Mouse (Mus musculus): ENCODE measurements around the gene Gm20458. TPM values are rescaled to one million over a fixed set of nuclear protein-coding genes. Genes with fewer than 3 reads are reported as not detected.

Gene Gm20458
- polyA plus RNA-seq, 1 experiment = 7.4 TPM

DNA sequence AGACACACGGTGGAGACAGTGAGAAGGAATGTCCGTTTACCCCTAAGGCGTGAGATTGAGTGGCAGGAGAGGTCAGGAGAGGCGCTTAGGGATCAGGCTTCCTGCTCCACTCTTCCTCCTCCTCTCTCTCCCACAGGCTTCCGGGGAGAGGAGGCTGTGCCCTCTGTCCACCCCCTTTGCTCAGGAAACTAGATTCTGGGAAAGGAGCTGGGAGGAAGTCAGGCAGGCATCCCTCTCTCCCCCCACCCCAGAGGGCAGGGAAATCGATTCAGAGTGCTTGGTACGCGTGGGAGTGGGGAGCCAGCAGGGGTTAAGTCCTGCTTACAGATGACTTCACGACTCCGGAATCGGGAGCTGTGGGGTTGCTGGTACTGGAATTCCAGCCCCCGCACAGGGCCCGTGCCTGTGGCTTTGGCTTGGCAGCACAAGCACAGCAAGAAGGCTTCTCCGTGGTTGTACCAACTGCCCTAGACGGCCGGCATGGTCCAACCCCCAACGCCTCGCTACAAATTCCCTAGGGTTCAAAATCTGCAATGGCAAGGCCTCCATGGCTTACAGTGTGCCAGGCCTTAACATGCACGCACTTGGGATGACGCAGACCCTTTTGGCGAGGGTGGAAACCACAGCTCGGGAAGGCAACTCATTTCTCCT is 28.1 kb upstream of the Gm20458 start:
- TF ChIP-seq CTCF (IDR thresholded peaks at IDR 0.05; ENCODE audit: extremely low read depth, insufficient read depth, low read length) (no peak), POLR2A (IDR thresholded peaks at IDR 0.05; ENCODE audit: extremely low read depth, insufficient read depth, low read length) (no peak)
- no peaks in the 10 kb centered on the region for H3K4me1 ChIP-seq (ENCODE audit: control insufficient read depth, insufficient read depth, low read length)
- no peak overlapping the region for H3K4me3 ChIP-seq (ENCODE audit: insufficient read depth, low read length)
- 0 out of 2 replicates have a peak overlapping the region, but pooled peaks have one; percentile 25 for H3K27ac ChIP-seq (ENCODE audit: insufficient read depth, low read length)

DNA sequence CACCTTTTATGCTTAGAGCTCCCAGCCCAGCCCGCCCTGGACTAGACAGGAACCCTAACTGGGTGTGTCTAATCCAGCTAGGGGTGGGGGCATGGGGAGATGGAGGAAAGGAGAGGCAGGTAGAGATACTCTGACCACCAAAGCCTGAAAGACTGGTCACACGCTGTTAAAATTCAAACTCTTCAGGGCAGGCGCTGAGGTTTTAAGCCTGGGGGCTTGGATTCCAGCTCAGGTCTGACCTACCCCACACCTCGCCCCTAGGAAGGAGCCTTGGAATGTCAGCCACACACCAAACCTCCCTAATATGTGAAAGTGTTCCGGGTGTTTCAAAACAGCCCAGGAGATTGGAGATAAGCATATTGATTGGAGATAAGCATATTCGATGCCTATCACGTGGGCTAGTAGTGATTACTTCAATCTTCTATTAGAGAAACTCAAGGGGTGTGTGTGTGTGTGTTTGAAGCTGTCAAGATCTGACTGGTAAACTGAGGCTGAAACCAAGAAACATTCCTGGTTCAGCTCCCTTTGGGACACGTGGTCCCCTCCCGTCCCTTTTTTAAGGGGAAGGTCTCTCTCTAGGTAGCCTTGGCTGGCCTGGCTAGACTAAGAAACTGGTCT is 27.4 kb upstream of the Gm20458 start:
- H3K27ac ChIP-seq (ENCODE audit: insufficient read depth, low read length) = no peak overlapping the region
- TF ChIP-seq POLR2A (IDR thresholded peaks at IDR 0.05; ENCODE audit: extremely low read depth, insufficient read depth, low read length) (no peak), CTCF (IDR thresholded peaks at IDR 0.05; ENCODE audit: extremely low read depth, insufficient read depth, low read length) (no peak)

DNA sequence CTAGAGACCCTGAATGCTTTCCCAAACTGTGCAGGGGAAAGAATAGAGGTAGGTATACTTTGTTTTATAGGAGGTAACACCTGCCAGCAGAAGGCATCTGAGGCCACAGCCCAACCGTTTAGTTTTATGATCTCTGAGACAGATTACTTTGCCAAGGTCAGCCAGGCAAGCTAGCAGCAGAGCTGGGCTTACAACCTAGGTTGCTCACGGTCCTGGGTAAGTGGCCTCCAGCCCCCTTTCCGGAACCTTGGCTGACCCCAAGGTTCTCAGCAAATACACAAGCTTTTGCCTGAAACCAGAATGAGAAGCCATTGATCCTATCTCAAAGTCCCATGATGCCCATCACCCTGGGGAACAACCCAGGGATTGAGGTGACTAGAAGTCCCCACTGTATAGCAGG is 26.1 kb upstream of the Gm20458 start:
- no peak for TF ChIP-seq CTCF (IDR thresholded peaks at IDR 0.05; ENCODE audit: extremely low read depth, insufficient read depth, low read length)
- TF ChIP-seq POLR2A (IDR thresholded peaks at IDR 0.05; ENCODE audit: extremely low read depth, insufficient read depth, low read length) = no peak
- Histone ChIP-seq H3K27ac (ENCODE audit: insufficient read depth, low read length) (no peak overlapping the region), H3K4me1 (ENCODE audit: control insufficient read depth, insufficient read depth, low read length) (no peaks in the 10 kb centered on the region), H3K4me3 (ENCODE audit: insufficient read depth, low read length) (no peak overlapping the region)

More for the DNA sequence above, 27.4 kb upstream of the Gm20458 start:
- Histone ChIP-seq H3K4me1 (ENCODE audit: control insufficient read depth, insufficient read depth, low read length) (no peaks in the 10 kb centered on the region), H3K4me3 (ENCODE audit: insufficient read depth, low read length) (no peak overlapping the region)

DNA sequence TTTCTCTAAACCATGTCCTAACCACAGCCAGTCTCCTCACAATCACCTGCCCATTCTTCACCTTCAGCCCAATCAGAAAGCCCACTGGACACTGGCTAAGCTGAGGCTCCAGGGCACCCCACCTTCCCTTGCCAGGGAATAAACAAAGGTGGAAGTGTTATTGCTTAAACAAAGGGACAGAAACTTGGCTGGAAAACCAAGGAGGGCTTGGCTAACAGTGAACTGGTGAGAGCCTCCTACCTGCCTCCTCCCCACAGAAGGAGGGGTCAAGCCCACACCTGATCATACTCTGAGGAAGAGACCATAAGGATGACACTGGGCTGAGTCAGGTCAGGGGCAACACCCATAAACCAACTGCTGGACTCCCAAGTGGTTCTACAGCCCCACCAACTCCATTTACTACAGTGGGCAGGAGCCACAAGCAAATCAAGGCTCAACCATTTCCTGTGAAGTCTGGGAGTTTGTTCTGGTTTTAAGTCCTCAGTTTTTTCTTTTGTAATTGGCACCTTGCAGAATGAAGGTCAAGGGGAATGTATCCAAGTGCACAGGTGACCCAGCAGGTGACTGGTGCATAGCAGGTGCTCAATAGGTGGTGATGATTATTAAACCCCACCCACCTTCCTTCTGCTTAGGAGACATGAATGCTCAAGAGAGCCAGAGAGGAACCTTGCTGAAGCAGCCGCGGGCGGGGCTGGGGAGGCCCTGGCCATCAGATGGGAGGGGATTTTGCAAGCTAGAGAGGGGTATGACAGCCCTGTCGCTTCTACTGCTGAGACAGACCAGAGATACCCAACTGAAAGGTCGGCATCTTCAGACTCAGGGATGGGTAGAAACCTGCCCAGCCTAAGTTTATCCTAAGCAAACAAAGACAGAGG is 25.3 kb upstream of the Gm20458 start:
- Histone ChIP-seq H3K27ac (ENCODE audit: insufficient read depth, low read length) (no peak overlapping the region), H3K4me1 (ENCODE audit: control insufficient read depth, insufficient read depth, low read length) (no peaks in the 10 kb centered on the region), H3K4me3 (ENCODE audit: insufficient read depth, low read length) (no peak overlapping the region)
- TF ChIP-seq POLR2A (IDR thresholded peaks at IDR 0.05; ENCODE audit: extremely low read depth, insufficient read depth, low read length) (no peak), CTCF (IDR thresholded peaks at IDR 0.05; ENCODE audit: extremely low read depth, insufficient read depth, low read length) (no peak)

DNA sequence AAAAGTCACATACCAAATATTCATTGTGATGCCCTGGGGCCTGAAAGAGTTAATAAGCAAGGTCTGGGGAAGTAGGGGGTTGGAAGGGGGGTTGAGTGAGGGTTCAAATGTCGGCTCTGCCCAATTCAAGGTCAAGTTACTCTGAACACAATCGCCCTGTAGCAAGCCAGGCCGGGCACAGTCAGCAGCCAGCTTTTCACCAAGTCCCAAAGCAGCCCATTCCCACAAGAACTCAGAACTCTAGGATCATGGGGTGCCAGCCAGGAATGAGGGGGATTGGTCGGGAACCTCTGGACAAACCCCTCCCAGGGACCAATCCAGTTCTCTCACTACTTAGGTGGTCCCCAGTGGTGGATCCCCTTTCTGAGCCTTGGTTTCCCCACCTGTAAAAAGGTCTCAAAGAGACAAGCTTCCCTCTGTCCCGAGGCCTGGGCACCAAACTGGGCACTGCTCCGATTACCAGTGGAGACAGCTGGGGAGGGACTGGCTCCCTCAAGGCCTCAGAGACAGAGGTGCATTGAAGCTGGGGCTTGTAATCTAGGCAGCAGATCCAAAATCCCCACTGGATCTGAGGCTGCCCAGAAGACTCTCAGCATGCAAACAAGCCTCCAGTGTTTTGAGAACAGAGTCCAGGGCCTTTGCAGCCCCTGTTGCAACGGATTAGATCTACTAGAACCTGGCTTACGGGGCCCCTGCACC is 24.4 kb upstream of the Gm20458 start:
- Histone ChIP-seq H3K4me3 (ENCODE audit: insufficient read depth, low read length) (no peak overlapping the region), H3K27ac (ENCODE audit: insufficient read depth, low read length) (no peak overlapping the region; the same call in 1 of the 2 replicates), H3K4me1 (ENCODE audit: control insufficient read depth, insufficient read depth, low read length) (no peaks in the 10 kb centered on the region)
- no peak for TF ChIP-seq POLR2A (IDR thresholded peaks at IDR 0.05; ENCODE audit: extremely low read depth, insufficient read depth, low read length)
- no peak for TF ChIP-seq CTCF (IDR thresholded peaks at IDR 0.05; ENCODE audit: extremely low read depth, insufficient read depth, low read length)

DNA sequence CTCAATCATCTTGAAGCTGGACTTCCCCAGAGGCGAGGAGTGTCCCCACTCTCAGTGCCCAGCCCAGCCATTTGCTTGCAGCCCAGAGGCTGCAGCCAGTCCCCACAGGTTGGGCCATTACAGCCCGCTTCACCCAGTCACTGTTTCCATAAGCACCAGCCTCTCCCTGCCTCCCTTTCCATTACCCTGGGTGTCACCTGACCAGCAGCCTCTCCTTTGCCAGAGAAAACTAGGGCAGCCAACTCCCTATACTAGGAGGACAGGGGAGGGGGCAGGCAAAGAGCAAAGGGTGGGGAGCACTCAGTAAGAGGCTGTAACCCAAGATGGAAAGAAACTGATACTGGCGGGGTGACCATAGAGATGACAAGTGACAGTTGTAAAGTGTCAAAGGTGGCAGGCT is 23.8 kb upstream of the Gm20458 start:
- no peaks in the 10 kb centered on the region for H3K4me1 ChIP-seq (ENCODE audit: control insufficient read depth, insufficient read depth, low read length)
- TF ChIP-seq CTCF (IDR thresholded peaks at IDR 0.05; ENCODE audit: extremely low read depth, insufficient read depth, low read length) (no peak), POLR2A (IDR thresholded peaks at IDR 0.05; ENCODE audit: extremely low read depth, insufficient read depth, low read length) (no peak)
- no peak overlapping the region for H3K4me3 ChIP-seq (ENCODE audit: insufficient read depth, low read length)
- H3K27ac ChIP-seq (ENCODE audit: insufficient read depth, low read length) = peak overlapping the region; percentile 49; the same call in 1 of the 2 replicates

DNA sequence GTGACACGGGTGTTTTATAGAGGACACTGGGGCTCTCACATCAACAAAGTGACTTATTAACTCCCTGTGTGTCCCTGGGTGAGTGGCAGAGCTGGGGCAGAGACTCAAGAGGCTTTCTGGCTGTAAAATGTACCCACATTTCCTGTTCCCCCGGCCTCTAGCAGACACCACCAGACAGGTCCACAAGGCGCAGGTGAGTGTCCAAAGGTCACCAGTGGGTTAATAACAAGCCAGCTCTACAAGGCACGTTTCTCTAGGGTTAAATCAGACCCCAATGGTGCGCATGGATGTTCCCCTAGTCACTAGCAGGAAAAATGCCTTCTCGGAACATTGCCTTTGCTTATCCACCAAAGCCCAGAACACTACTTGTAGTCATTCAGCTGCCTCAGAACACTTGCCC is 23.1 kb upstream of the Gm20458 start:
- TF ChIP-seq CTCF (IDR thresholded peaks at IDR 0.05; ENCODE audit: extremely low read depth, insufficient read depth, low read length) = no peak
- no peak for TF ChIP-seq POLR2A (IDR thresholded peaks at IDR 0.05; ENCODE audit: extremely low read depth, insufficient read depth, low read length)
- Histone ChIP-seq H3K27ac (ENCODE audit: insufficient read depth, low read length) (no peak overlapping the region), H3K4me1 (ENCODE audit: control insufficient read depth, insufficient read depth, low read length) (no peaks in the 10 kb centered on the region), H3K4me3 (ENCODE audit: insufficient read depth, low read length) (no peak overlapping the region)

DNA sequence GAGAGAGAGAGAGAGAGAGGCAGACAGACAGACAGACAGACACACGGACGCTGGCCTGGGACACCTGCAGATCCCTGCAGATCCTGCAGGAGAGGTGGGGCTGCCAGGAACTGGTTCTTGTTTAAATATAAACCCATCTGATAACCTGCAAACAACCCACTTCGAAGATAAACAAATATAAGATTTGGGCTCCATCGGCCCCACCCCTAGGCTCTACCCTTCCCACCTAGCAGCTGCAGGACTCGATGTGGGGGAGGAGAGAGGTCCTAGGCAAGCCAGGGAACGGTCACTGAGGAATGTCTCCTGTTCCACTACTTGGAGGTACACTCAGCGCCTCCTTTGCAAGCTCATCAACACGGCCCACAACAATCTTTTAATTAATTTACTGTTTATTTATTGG is 22.5 kb upstream of the Gm20458 start:
- H3K27ac ChIP-seq (ENCODE audit: insufficient read depth, low read length) = peak overlapping the region; percentile 70; the same call in 1 of the 2 replicates
- no peak overlapping the region for H3K4me3 ChIP-seq (ENCODE audit: insufficient read depth, low read length)
- H3K4me1 ChIP-seq (ENCODE audit: control insufficient read depth, insufficient read depth, low read length) = no peaks in the 10 kb centered on the region
- no peak for TF ChIP-seq CTCF (IDR thresholded peaks at IDR 0.05; ENCODE audit: extremely low read depth, insufficient read depth, low read length)
- TF ChIP-seq POLR2A (IDR thresholded peaks at IDR 0.05; ENCODE audit: extremely low read depth, insufficient read depth, low read length) = no peak

DNA sequence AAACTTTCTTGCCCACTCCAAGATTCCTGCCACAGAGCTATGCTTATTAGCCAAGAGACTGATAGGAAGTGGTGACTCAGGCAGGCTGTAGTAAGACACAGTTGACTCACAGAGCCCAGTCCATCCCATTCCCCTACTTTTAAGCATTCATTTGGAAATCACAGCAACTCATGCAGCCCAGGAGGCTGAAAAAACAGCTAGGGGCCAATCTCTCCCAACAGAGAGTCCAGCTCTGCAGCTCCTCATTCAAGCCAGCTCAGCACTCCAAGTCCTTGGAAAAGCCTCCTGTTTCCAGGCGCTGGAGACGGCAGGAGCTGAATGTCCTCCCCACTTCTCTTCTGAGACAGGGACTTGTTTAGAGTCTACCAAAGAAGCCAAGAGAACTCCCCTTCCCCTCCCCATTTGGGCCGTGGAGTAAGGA is 21.8 kb upstream of the Gm20458 start:
- Histone ChIP-seq H3K4me1 (ENCODE audit: control insufficient read depth, insufficient read depth, low read length) (no peaks in the 10 kb centered on the region), H3K27ac (ENCODE audit: insufficient read depth, low read length) (peak overlapping the region; percentile 70), H3K4me3 (ENCODE audit: insufficient read depth, low read length) (no peak overlapping the region)
- 0 out of 2 replicates have a peak, but pooled peaks have one; percentile 11 for TF ChIP-seq POLR2A (IDR thresholded peaks at IDR 0.05; ENCODE audit: extremely low read depth, insufficient read depth, low read length)
- TF ChIP-seq CTCF (IDR thresholded peaks at IDR 0.05; ENCODE audit: extremely low read depth, insufficient read depth, low read length) = no peak
